Mouse (Mus musculus) telencephalon, adult 2 months (tissue): ENCODE measurements at regions not wholly inside any gene's neighbourhood (a gene's known extent, or its start where the extent isn't known, plus 50 kb on each side); places are given as distances from the start of the nearest gene placed in this dataset.

Source experiments
- DNase-seq: peaks from one replicate; pipeline ENCODE4 v3.0.0-alpha.2; 2011; ENCODE audit warnings: low read depth, low spot score

DNA sequence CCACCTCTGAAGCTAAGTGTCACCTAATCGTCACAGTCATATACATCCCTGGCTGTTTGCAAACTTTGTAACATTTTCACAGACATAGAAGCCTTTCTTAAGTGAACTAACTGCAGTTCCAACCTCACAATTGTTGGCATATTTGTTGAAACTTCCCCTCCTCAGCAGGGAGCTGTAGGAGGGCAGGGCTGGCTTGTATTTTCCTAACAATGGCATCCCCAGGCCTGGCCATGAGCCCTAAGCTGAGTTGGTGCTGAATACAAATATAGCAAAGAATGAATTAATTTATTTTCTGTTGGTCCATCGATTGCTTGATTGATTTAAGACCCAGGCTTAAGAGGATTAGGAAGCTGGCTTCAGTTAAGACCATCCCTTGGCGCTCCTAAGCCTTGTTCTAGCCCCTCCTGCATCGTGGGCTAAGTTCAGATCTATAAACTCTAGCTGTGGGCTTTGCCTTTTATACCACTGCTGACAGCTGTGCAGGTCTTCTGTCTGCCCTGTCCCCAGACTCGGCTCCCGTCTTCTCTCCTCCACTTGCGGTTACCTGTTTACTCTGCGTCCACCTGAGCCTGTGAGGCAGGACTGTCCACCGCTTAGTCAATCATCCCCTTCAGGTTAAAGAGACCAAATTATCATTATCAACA lies 269.8 kb downstream of the Hlx start:
- no peak for DNase-seq

DNA sequence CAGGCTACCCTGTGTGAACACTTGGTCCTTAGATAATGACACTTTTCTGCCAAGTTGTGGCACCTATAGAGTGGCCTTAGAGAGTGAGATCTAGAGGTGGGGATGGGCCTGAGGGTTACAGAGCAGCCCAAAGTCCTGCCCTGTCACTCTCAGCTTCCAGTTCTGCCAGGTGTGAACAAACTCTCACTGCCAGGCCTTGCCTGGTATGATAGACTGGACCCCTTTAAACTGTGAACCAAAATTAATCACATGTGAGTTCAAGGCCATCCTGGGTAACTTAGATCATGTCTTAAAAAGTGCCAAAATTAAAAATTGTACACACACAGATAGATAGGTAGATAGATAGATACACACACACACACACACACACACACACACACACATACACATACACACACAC lies 271.0 kb downstream of the Hlx start:
- DNase-seq, result no peak

DNA sequence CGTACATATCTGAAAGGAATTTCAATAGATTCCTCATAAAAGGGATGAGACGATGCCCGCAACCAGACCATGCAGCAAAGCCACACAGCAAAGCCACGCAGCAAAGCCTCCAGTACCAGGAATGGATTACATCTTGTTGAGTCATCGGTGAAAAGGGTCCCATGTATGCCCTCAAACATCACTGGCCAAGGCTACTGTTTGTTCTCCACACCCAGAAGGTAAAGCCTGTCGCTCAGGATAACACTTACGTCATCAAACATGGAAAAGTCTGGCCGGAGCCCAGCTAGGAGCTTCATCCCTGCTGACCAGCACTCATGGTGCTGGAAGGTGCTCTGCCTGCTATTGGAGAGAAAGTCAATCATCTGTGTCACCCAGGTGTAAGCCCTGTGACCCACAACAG lies 275.7 kb downstream of the Hlx start:
- no peak for DNase-seq

DNA sequence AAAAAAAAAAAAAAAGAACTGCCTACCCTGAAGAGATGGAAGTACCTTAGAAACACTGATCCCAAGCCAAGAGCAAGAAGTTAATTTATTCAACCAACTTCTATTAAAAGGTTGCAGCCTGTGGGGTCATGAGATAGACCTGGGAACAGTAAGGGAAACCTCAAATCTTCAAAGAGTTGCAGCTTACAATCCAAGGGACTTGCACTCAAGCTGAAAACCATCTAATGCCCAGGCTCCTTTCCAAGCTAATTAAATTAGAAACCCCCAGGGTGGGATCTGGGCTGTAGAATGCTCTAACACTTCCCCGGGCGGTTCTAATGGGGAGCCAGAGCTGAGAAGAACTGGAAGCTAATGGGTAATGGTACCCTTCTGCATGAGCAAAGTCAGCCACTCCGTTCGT lies 278.0 kb downstream of the Hlx start:
- DNase-seq, result no peak

DNA sequence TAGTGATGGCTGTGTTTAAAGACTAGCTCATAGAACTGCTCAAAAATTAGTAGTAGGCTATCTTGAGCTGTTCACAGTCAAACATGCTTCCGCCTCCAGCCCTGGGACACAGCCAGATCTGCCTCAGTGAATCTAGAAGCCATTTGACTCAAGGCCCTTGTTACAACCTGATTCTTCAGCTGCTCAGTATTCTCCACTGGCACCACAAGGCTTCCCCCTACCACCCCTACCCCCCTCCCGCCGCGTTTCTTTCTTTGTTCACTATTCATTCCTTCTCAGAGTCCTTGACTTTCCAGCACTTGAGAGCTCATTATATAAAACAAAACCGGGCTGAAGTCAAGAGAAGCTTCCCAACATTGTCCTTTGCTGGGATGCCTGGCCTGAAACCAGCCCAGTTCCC lies 278.7 kb downstream of the Hlx start:
- DNase-seq, result no peak

GRCm38 (mm10) chr1:184453061-184453460 lies 279.4 kb downstream of the Hlx start:
- DNase-seq, result no peak

DNA sequence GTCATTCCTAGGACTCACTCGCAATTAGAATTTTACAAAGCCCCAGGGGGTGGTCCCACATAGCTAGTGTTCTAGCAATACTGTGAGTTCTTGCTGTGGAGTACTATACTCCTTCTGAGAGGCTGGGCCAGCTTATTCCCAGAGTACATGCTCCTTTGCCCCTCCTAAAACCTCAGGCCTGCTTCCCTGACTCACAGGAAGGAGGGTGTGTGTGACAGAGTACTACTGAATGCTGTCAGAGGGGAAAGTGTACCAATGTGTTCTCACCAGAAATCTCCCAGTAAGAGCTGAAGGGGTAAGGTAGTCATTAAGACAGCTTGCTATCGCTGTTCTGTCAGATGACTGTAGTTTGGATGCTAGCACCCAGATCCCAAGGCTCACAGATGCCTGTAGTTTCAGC lies 280.7 kb downstream of the Hlx start:
- DNase-seq, result no peak

GRCm38 (mm10) chr1:184449007-184449406 lies 283.4 kb downstream of the Hlx start:
- no peak for DNase-seq

- no peak for DNase-seq
Observed at GRCm38 (mm10) chr1:184447911-184448310, 284.5 kb downstream of the Hlx start.

- DNase-seq, result peak; percentile 49
Observed at GRCm38 (mm10) chr1:184447161-184447667, 285.2 kb downstream of the Hlx start.

GRCm38 (mm10) chr1:184444189-184444588 lies 288.2 kb downstream of the Hlx start:
- DNase-seq, result no peak

GRCm38 (mm10) chr1:184442701-184443100 lies 289.7 kb downstream of the Hlx start:
- DNase-seq, result no peak

DNA sequence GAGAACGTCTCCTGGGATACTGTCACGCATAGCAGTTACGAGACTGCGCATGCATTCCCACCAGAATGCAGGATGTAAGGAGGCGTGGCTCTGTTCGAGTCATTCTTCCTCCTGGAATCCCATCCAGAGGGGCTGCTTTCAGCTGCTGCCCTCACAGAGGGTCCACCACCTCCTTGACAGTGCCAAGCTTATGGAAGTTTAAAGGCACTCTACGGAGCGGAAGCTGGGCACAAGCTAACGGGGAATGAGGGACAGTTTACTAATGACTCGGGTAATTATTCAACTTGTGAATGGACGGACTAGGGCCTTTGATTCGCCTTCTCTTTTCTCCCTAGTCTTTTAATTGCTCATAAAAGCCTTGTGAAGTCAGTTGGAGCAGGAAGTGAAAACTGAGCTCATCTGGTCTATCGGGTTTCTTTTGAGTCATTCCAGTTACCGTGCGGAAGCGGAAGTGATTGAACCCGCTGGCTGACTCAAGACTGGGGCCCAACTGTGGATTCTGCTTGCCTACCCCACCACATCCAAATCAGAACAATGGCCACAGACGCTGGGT lies 291.3 kb downstream of the Hlx start:
- no peak for DNase-seq

GRCm38 (mm10) chr1:184439506-184439905 lies 292.9 kb downstream of the Hlx start:
- no peak for DNase-seq

GRCm38 (mm10) chr1:184436387-184436786 lies 296.0 kb downstream of the Hlx start:
- DNase-seq, result no peak

GRCm38 (mm10) chr1:184428612-184429011 lies 303.8 kb downstream of the Hlx start:
- no peak for DNase-seq

- DNase-seq, result no peak
Observed at GRCm38 (mm10) chr1:184428035-184428434, 304.4 kb downstream of the Hlx start.

- no peak for DNase-seq
Observed at GRCm38 (mm10) chr1:184425694-184426093, 306.7 kb downstream of the Hlx start.

DNA sequence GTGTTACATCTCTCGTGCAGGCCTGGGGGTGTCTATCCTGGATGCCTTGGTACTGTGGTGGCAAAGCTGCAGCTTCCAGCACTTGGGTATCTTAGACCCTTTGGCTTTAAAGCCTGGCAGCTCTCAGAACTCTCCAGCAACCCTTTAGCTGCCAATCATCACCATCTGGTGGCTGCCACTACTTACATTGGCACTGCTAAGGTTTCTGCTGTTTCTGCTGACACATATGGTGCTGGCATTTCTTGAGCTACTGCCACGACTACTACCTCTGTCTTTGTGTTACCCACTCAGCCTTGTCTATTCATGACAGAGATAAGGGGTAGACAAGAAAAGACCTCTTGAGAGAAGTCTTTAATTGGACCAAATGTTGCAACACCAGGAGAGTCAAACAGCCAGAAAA lies 308.4 kb downstream of the Hlx start:
- DNase-seq, result no peak

GRCm38 (mm10) chr1:184412596-184412995 lies 319.8 kb downstream of the Hlx start:
- DNase-seq, result no peak

DNA sequence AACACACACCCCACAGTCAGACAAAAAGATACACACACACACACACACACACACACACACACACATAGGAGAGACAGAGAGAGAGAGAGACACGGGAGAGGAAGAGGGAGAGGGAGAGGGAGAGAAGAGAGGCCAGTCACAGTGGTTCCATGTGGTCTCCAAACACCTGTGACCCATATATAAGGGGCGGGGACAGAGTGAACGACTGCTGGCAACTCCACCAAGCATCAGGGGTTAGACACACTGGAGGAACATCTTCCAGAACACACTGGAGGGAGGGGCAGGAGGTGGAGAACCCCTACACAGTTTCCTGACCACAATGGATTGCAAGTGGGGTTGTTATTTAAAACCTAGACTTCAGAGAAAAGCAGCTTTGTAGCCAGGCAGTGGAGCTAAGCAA lies 321.4 kb downstream of the Hlx start:
- no peak for DNase-seq

DNA sequence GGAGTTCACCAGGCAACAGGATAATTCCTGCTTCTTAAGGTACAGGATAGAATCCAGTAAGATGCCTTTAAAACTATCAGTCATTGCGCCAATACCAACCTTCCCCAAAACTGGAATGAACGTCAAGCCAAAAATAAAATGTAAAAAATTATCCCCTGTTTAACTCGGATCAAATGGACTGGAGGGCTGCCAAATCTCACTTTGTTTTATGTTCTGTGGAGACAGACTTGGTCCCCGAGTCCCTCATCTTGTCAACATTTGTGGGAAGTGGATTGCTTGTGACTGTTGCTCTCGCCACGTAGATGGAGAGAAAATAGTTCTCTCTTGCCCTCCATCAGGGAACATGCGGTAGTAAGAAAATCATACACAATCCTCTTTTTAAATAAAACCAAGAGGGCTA lies 322.4 kb downstream of the Hlx start:
- no peak for DNase-seq

- no peak for DNase-seq
Observed at GRCm38 (mm10) chr1:184402985-184403384, 329.4 kb downstream of the Hlx start.

DNA sequence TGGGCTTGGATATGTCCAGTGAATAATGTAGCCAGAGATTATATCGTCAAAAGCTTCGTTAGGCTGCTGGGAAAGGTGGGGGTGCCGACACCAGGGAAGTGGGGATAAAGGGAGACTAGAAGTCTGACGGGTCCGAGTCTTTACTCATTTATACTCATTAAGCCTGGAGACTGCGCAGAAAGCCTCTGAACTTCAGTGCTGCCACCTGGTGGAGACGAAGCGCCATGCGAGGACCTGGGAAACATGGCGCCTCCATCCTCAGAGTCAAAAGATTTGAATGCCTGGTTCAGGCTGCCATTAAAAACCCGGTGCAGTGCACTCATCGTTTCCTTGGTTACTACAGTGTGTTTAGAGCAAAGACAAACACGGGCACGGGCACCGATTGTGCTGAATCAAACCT lies 337.2 kb downstream of the Hlx start:
- DNase-seq, result no peak
